Mouse (Mus musculus) lung, embryonic 14.5 days (tissue): ENCODE measurements at regions not wholly inside any gene's neighbourhood (a gene's known extent, or its start where the extent isn't known, plus 50 kb on each side); places are given as distances from the start of the nearest gene placed in this dataset.

Source experiments
- ATAC-seq: fragments of 200-750 bp; cut with Nextera tagmentation; 2 replicates; pipeline ENCODE4 v1.8.0; 2017; ENCODE audit warnings: mild to moderate bottlenecking, moderate TSS enrichment, moderate library complexity; ENCODE audit not compliant: insufficient read depth
- DNase-seq: peaks from one replicate; pipeline ENCODE4 v3.0.0-alpha.2; 2015
- H3K27ac ChIP-seq: fragments of 300-500 bp; sonication (generic); 2 replicates; pipeline ENCODE4 v1.5.1; 2014; ENCODE audit warnings: low read depth, mild to moderate bottlenecking, moderate library complexity
- H3K27me3 ChIP-seq: fragments of 300-500 bp; sonication (generic); 2 replicates; pipeline ENCODE4 v1.6.1; 2014; ENCODE audit warnings: low read length, control low read depth; ENCODE audit not compliant: insufficient read depth
- H3K36me3 ChIP-seq: fragments of 300-500 bp; sonication (generic); 2 replicates; pipeline ENCODE4 v1.6.1; 2014; ENCODE audit warnings: control low read depth; ENCODE audit not compliant: insufficient read depth
- H3K4me1 ChIP-seq: fragments of 300-500 bp; sonication (generic); 2 replicates; pipeline ENCODE4 v1.6.1; 2014; ENCODE audit warnings: antibody characterized with exemption, control low read depth; ENCODE audit not compliant: insufficient read depth
- H3K4me2 ChIP-seq: fragments of 300-500 bp; sonication (generic); 2 replicates; pipeline ENCODE4 v1.6.1; 2014; ENCODE audit warnings: mild to moderate bottlenecking
- H3K4me3 ChIP-seq: fragments of 300-500 bp; sonication (generic); 2 replicates; pipeline ENCODE4 v1.5.1; 2014; ENCODE audit warnings: low read depth, low read length
- H3K9ac ChIP-seq: fragments of 300-500 bp; sonication (generic); 2 replicates; pipeline ENCODE4 v1.6.1; 2014
- H3K9me3 ChIP-seq: fragments of 300-500 bp; sonication (generic); 2 replicates; pipeline ENCODE4 v1.6.1; 2016; ENCODE audit warnings: low read depth, low read length, control low read depth
- CTCF ChIP-seq: IDR thresholded peaks from 2 replicates; pipeline ENCODE4 v1.5.1; 2016; ENCODE audit warnings: antibody characterized with exemption, low read depth
- WGBS: fragments of 180-500 bp; shearing (Covaris S2); extraction: QIAGEN DNeasy Blood & Tissue Kit; methylation state at CpG from one replicate; pipeline ENCODE4 v1.1.7; 2014; 5-methylcytosine and 5-hydroxymethylcytosine counted together

DNA sequence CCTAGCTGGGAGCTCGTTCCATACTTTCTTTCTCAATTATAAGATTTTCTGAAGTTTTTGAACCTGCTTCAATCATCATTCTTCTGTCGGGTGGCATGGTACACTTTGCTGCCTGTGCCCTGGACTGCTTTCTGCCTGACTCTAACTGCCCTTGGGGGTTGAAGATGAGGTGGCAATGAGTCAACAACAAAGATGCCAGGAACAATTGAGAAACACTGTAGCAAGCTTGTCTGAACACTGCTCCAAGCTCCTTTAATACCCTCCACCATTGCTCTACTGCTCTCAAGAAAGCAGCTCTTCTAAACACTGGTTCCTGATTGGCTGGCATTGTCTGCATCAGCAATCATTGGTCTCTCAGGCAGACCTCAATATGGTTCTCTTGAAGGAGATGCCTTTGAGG is 480.0 kb upstream of the Tmprss15 start:
- 76% methylated on average over 2 of the region's 2 CpGs for WGBS
- no peaks in the 10 kb centered on the region for H3K4me1 ChIP-seq
- H3K9me3 ChIP-seq = no peaks in the 10 kb centered on the region
- DNase-seq = no peak
- H3K36me3 ChIP-seq = no peaks in the 10 kb centered on the region
- no peak overlapping the region for H3K9ac ChIP-seq
- no peak overlapping the region for H3K27ac ChIP-seq
- no peaks in the 10 kb centered on the region for H3K27me3 ChIP-seq
- TF ChIP-seq CTCF = no peak
- H3K4me2 ChIP-seq = no peak overlapping the region
- ATAC-seq = no peak
- H3K4me3 ChIP-seq = no peak overlapping the region

DNA sequence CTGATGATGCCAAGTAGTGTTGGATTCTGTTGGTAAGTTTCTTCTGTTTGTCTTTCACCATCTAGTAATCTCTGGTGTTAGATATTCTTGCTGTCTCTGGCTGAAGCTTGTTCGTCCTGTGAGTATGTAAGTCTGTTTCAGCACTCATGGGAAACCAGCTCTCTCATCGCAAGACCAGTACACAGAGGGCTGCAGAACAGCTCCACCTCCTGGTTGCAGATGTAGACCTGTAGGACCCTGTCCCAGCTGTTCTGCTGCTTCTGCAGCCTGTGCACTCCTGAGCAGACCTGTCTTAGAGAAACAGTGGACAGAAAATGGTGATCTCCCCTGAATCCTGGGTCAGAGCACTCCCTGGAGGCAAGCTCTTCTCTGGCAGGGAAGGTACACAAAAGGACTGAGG is 443.5 kb upstream of the Tmprss15 start:
- Histone ChIP-seq H3K9ac (no peak overlapping the region), H3K4me1 (no peaks in the 10 kb centered on the region), H3K4me2 (no peak overlapping the region), H3K27ac (no peak overlapping the region), H3K9me3 (no peaks in the 10 kb centered on the region), H3K27me3 (no peaks in the 10 kb centered on the region), H3K4me3 (no peak overlapping the region), H3K36me3 (no peaks in the 10 kb centered on the region)
- TF ChIP-seq CTCF = no peak
- ATAC-seq (no peak), DNase-seq (peak; percentile 18)
- 79% methylated on average over 2 of the region's 2 CpGs for WGBS

DNA sequence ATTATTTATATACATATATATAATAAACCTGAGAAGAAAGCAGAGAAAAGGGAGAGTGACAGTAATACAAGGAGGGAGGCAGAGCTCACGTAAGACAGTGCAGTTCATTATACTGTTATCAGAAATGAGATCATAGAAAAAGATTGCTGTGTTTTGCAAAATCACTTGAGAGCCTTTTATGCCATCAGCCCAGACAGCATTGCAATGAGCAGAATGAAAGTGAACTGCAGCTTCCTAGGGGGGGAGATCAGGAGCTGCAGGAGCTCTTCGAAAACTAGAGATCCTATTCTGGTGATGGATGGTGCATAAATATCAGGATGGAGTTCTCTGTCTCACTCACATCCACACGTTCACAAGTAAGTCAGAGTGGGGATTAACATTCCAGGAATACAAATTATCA is 401.6 kb upstream of the Tmprss15 start:
- no peaks in the 10 kb centered on the region for H3K4me1 ChIP-seq
- no peak overlapping the region for H3K4me2 ChIP-seq
- no peaks in the 10 kb centered on the region for H3K36me3 ChIP-seq
- ATAC-seq = no peak
- DNase-seq = no peak
- H3K9me3 ChIP-seq = no peaks in the 10 kb centered on the region
- TF ChIP-seq CTCF = no peak
- 57% methylated on average over 3 of the region's 3 CpGs for WGBS
- H3K27ac ChIP-seq = no peak overlapping the region
- H3K4me3 ChIP-seq = no peak overlapping the region
- H3K27me3 ChIP-seq = no peaks in the 10 kb centered on the region
- no peak overlapping the region for H3K9ac ChIP-seq

DNA sequence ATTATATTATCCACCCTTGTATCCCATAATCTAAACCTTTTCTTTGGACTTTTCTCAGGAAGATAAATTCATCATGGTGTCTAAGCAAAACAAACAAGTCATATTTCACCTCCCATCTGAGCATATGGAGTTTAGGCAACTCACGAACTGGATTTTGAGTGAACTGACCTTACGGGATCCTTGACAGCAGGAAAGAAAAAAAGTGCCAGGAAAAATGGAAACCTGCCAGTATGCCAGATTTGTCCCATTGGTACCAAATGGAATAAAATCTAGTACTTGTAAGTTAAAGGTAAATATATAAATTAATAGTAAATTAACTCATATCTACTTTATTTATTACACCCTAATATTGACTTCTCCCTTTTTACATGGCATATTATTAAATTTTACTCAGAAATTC is 360.0 kb upstream of the Tmprss15 start:
- 44% methylated on average over 2 of the region's 2 CpGs for WGBS
- Histone ChIP-seq H3K27ac (no peak overlapping the region), H3K36me3 (no peaks in the 10 kb centered on the region), H3K9ac (no peak overlapping the region), H3K4me3 (no peak overlapping the region), H3K9me3 (no peaks in the 10 kb centered on the region), H3K4me1 (no peaks in the 10 kb centered on the region), H3K27me3 (no peaks in the 10 kb centered on the region), H3K4me2 (no peak overlapping the region)
- ATAC-seq = no peak
- no peak for DNase-seq
- TF ChIP-seq CTCF = no peak

DNA sequence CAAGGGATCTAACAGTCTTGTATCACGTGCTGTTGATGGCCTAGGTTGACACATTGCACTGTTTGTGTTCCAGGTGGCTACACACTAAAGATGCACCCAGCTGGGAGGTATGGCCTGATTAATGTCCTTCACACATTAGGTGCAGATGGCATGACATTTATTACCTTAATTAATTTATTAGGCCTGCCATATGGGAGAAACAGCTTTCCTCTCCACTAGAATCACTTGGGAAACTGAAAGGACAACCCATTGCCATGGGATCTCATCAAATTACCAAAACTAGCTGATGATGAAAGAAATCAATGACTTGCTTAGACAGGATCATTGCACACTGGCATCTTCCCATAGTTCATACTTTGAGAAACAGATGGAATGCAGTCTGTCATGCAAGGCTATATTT is 358.8 kb upstream of the Tmprss15 start:
- no peaks in the 10 kb centered on the region for H3K27me3 ChIP-seq
- WGBS = 43% methylated on average over 1 of the region's 1 CpGs
- DNase-seq (no peak), ATAC-seq (no peak)
- H3K36me3 ChIP-seq = no peaks in the 10 kb centered on the region
- no peak overlapping the region for H3K9ac ChIP-seq
- H3K4me1 ChIP-seq = no peaks in the 10 kb centered on the region
- no peak for TF ChIP-seq CTCF
- H3K27ac ChIP-seq = no peak overlapping the region
- no peak overlapping the region for H3K4me3 ChIP-seq
- H3K4me2 ChIP-seq = no peak overlapping the region
- H3K9me3 ChIP-seq = no peaks in the 10 kb centered on the region

DNA sequence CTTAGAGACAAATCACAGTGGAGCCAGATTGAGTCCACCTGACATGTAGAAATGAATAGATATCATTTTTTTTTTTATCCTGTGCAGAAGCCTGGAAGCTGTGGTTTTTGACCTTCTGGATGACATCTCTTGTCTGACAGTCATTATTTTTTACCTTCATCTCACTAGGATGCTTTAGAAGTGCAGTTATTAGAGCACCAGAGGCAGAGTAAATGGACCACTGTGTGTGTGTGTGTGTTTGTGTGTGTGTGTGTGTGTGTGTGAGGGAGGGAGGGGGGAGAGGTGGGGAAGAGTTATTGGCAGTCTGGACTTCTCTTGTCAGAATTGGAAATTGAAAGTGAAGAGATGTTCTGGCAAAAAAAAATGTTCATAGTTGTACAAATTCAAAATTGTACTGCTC is 316.5 kb upstream of the Tmprss15 start:
- Histone ChIP-seq H3K27me3 (no peaks in the 10 kb centered on the region), H3K9me3 (no peaks in the 10 kb centered on the region), H3K36me3 (no peaks in the 10 kb centered on the region), H3K9ac (no peak overlapping the region), H3K27ac (no peak overlapping the region), H3K4me3 (no peak overlapping the region), H3K4me2 (no peak overlapping the region), H3K4me1 (no peaks in the 10 kb centered on the region)
- TF ChIP-seq CTCF = no peak
- no peak for ATAC-seq
- no peak for DNase-seq

DNA sequence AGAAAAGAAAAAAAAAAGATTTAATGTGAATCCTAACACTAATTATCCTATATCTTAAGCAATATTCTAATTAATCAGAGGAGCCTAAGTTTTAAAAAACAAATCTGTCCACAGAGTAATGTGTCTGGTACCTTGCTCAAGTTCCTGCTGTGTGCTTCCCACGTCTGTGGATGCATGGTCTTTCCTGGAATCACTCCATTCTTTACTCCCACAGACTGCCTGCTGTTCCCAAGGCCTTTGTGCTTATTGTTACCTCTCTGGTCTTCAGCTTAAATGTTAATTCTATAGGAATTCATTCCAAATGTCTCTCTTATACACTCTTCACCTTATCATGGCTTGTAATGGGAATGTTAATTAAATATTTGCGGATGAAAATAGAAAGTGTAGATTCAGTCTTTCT is 315.3 kb upstream of the Tmprss15 start:
- H3K4me2 ChIP-seq = no peak overlapping the region
- no peak for ATAC-seq
- H3K27me3 ChIP-seq = no peaks in the 10 kb centered on the region
- no peak overlapping the region for H3K27ac ChIP-seq
- H3K4me3 ChIP-seq = no peak overlapping the region
- no peak overlapping the region for H3K9ac ChIP-seq
- no peaks in the 10 kb centered on the region for H3K4me1 ChIP-seq
- no peaks in the 10 kb centered on the region for H3K9me3 ChIP-seq
- no peaks in the 10 kb centered on the region for H3K36me3 ChIP-seq
- TF ChIP-seq CTCF = no peak
- 61% methylated on average over 2 of the region's 2 CpGs for WGBS
- no peak for DNase-seq

DNA sequence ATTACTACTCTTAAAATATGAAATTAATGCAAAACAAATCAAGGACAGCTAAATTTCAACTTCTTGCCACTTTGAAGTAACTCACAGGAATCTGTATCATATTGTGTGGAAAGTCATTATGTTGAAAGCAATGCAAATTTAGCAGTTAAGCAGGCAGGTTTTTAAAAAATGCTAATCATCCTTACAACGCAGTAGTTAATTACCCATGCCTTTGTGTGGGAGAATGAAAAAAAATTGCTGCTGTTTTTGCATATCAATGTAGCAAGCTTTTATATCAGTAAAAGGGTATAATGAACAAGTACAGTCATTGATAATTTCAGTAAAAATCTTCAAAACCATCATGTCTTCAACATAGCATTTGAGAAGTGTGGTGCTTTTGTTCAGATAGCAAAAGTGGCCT is 313.2 kb upstream of the Tmprss15 start:
- no peaks in the 10 kb centered on the region for H3K9me3 ChIP-seq
- no peak overlapping the region for H3K27ac ChIP-seq
- WGBS = 76% methylated on average over 1 of the region's 1 CpGs
- H3K9ac ChIP-seq = no peak overlapping the region
- TF ChIP-seq CTCF = no peak
- DNase-seq (no peak), ATAC-seq (no peak)
- H3K4me2 ChIP-seq = no peak overlapping the region
- H3K4me1 ChIP-seq = no peaks in the 10 kb centered on the region
- no peak overlapping the region for H3K4me3 ChIP-seq
- no peaks in the 10 kb centered on the region for H3K36me3 ChIP-seq
- H3K27me3 ChIP-seq = no peaks in the 10 kb centered on the region
